Mouse (Mus musculus) spleen, postnatal 4 days (tissue): Measurements from ENCODE around the gene Fmn2.
A peak's percentile ranks its signal among the peaks of the same experiment; 100 is the strongest.

Experiments
- DNase-seq, 2 experiments: peaks; one replicate each; pipeline ENCODE4 v3.0.0; 2022; ENCODE audit warnings: low spot score in 2 of 2

Gene Fmn2

GRCm38 (mm10) chr1:174781037-174781436 lies 279.4 kb downstream of the Fmn2 start:
- DNase-seq: no peak

DNA sequence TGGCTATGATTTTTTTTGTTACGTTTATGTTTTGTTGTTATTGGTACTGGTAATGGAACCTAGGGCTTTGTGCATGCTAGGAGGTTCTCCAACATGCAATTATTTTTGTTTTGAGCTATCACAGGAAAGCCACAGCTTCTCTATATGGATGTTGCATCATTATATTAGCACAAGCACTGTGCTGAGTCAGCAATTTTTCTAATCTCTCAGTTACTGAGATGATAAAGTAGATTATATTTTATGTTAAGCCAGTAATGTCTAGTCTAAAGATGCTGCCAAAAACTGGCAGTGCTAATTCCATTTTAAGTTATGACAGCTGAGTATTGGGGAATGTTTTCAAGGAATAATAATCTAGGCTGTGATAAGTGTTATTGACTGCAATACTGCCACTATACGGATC lies 287.0 kb downstream of the Fmn2 start:
- no peak for DNase-seq

- no peak for DNase-seq
Measured at GRCm38 (mm10) chr1:174811846-174812245, 310.2 kb downstream of the Fmn2 start.

DNA sequence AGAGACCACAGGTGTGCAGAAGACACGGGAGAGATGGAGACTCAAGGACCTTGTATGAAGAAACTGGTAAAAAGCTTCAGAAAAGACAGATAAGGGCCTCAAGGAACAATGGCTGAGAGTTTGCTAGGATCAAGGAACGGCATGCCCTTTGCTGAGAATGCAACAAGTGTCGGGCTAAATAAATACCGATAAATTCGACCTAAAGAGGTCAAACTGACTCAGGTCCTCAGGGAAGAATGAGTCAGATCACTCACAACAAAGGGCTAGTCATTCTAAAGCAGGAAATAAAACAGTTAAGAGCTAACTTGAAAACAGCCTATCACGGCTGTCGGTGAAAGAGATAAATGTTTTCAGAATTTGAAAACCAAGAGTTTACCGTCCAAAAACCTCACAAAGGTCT lies 324.9 kb downstream of the Fmn2 start:
- DNase-seq: no peak

- DNase-seq: peak in 1 of 2 experiments; percentile 60
Measured at GRCm38 (mm10) chr1:174836861-174837260, 335.2 kb downstream of the Fmn2 start.

DNA sequence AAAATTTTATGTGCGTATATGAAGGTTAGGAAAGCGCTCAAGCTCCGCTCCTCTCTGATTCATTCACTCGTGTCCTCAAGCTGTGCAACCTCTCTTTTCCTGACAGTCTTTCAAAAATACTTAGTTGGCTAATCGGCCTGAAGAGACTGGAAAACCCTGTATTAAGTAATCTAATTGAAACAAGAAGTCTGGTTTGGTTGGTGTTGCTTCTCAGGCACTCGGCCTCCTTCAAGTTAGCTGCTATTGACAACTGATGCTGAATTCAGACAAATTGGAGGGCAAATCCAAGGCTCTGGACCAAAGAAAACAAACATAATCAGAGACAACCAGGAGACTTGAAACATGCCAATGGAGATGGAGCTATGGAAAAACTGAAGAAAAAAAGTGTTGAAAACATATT lies 343.2 kb downstream of the Fmn2 start:
- no peak for DNase-seq

- DNase-seq: no peak
Measured at GRCm38 (mm10) chr1:174856188-174856587, 354.6 kb downstream of the Fmn2 start.

DNA sequence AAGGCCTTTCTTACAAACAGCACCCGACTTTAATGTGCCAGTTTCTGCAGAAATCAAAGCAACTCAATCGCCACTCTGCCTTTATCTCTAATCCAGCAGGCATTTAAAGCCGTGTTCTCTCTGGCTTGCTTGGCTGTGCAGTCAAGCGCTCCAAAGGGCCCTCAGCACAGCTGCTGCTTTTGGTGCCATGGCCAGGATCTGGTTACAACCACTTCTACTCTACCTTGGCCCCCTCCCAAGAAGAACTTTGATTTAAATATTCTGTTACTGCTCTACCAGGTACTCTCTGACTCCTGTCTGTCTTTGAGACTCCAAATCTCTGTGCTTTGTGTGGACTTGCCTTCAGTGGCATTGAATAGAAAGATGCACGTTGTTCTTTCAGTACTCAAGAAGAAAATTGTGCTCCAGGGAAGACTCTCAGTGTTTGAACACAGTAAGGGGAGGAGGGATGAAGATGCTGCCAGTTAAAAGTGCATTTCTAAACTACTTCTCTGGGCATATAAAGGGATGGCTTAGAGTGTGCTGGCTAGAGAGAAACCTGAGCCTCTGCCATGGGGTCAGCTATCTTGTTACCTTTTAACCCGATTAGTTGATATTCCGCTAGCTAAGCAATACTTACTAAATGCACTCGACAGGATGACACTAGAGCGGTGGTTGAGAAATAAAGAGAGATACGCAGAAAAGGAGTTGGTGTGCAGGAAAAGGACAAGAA lies 358.9 kb downstream of the Fmn2 start:
- DNase-seq: no peak
